Mouse (Mus musculus) left cerebral cortex, postnatal 25 days (tissue): ENCODE measurements around the gene Il4ra. TPM values are rescaled to one million over a fixed set of nuclear protein-coding genes. Genes with fewer than 3 reads are reported as not detected.

Source experiments
- DNase-seq, 2 experiments: peaks; one replicate each; pipeline ENCODE4 v3.0.0; 2022; ENCODE audit warnings: low spot score in 2 of 2, mixed read lengths in 1 of 2
- intact Hi-C: fragments of 180-260 bp; cut with DNase I; formaldehyde crosslinking; loops from one replicate; pipeline ENCODE4 v1.15.1; 2025
- total RNA-seq, 2 experiments: library from RNA; stranded (reverse); gene quantifications; 2 replicates each; pipeline ENCODE4 v1.2.3; 2021

Gene Il4ra
- total RNA-seq, 2 experiments from 2014 or later = 6.1 to 7.1 TPM

- intact Hi-C loops = no loop called here
- DNase-seq = no peak
Observed at GRCm38 (mm10) chr7:125565516-125566285, 13.8 kb downstream of the Il4ra start.

GRCm38 (mm10) chr7:125566420-125566819 is 14.5 kb downstream of the Il4ra start:
- intact Hi-C loops = no loop called here
- DNase-seq = no peak

GRCm38 (mm10) chr7:125568888-125569287 is 17.0 kb downstream of the Il4ra start:
- intact Hi-C loops = no loop called here
- no peak for DNase-seq

- DNase-seq = no peak
- intact Hi-C loops = no loop called here
Observed at GRCm38 (mm10) chr7:125571891-125572290, 20.0 kb downstream of the Il4ra start.

GRCm38 (mm10) chr7:125572737-125573136 is 20.8 kb downstream of the Il4ra start:
- intact Hi-C loops = no loop called here
- no peak for DNase-seq

- no peak for DNase-seq
- intact Hi-C loops = no loop called here
Observed at GRCm38 (mm10) chr7:125573849-125574248, 21.9 kb downstream of the Il4ra start.

GRCm38 (mm10) chr7:125574832-125575231 is 22.9 kb downstream of the Il4ra start:
- intact Hi-C loops = no loop called here
- no peak for DNase-seq

- DNase-seq = no peak
- intact Hi-C loops = no loop called here
Observed at GRCm38 (mm10) chr7:125575738-125576540, 24.0 kb downstream of the Il4ra start.

GRCm38 (mm10) chr7:125576982-125577381 is 25.1 kb downstream of the Il4ra start:
- intact Hi-C loops = no loop called here
- DNase-seq = no peak

GRCm38 (mm10) chr7:125577486-125578088 is 25.7 kb downstream of the Il4ra start:
- intact Hi-C loops = no loop called here
- DNase-seq = no peak

- DNase-seq = no peak
- intact Hi-C loops = no loop called here
Observed at GRCm38 (mm10) chr7:125578106-125578505, 26.2 kb downstream of the Il4ra start.

- no peak for DNase-seq
- intact Hi-C loops = loop anchor here (5.0 kb wide), 1 partner anchor 58 kb away; no protein-coding TSS in a partner anchor
Observed at GRCm38 (mm10) chr7:125579545-125580219, 27.8 kb downstream of the Il4ra start.

GRCm38 (mm10) chr7:125580220-125580549 is 28.3 kb downstream of the Il4ra start:
- DNase-seq = no peak
- intact Hi-C loops = loop anchor here (5.0 kb wide), 1 partner anchor 57 kb away; no protein-coding TSS in a partner anchor

GRCm38 (mm10) chr7:125580625-125581316 is 28.9 kb downstream of the Il4ra start:
- DNase-seq = peak in 1 of 2 experiments; percentile 22
- intact Hi-C loops = loop anchor here (1.0 to 5.0 kb wide), 2 partner anchors 57 to 108 kb away; no protein-coding TSS in a partner anchor

GRCm38 (mm10) chr7:125581317-125581672 is 29.4 kb downstream of the Il4ra start:
- intact Hi-C loops = loop anchor here (1.0 to 5.0 kb wide), 2 partner anchors 56 to 109 kb away; no protein-coding TSS in a partner anchor
- DNase-seq = peak; percentile 87 to 93

GRCm38 (mm10) chr7:125583325-125584004 is 31.5 kb downstream of the Il4ra start:
- intact Hi-C loops = loop anchor here (5.0 kb wide), 1 partner anchor 54 kb away; no protein-coding TSS in a partner anchor
- no peak for DNase-seq

- intact Hi-C loops = loop anchor here (5.0 kb wide), 1 partner anchor 53 kb away; no protein-coding TSS in a partner anchor
Observed at GRCm38 (mm10) chr7:125584005-125584369, 32.1 kb downstream of the Il4ra start.

GRCm38 (mm10) chr7:125586355-125586754 is 34.4 kb downstream of the Il4ra start:
- no peak for DNase-seq
- intact Hi-C loops = no loop called here

More at GRCm38 (mm10) chr7:125584005-125584369, 32.1 kb downstream of the Il4ra start:
- DNase-seq = no peak

GRCm38 (mm10) chr7:125588721-125589120 is 36.8 kb downstream of the Il4ra start:
- intact Hi-C loops = no loop called here
- DNase-seq = no peak
